Mouse (Mus musculus): Measurements from ENCODE around the gene Cyp4a31. TPM values are rescaled to one million over a fixed set of nuclear protein-coding genes. Genes with fewer than 3 reads are reported as not detected.
"Not testable (repeated sequence)": the region's sequence is repeated elsewhere in the genome, so short reads cannot be mapped to it uniquely, and the experiment has no call there.

Cyp4a31 gene
- polyA plus RNA-seq (2015; fragmentation: Nextera tagmentation; extraction: Ambion mirVana), result not detected in 2 replicates

DNA sequence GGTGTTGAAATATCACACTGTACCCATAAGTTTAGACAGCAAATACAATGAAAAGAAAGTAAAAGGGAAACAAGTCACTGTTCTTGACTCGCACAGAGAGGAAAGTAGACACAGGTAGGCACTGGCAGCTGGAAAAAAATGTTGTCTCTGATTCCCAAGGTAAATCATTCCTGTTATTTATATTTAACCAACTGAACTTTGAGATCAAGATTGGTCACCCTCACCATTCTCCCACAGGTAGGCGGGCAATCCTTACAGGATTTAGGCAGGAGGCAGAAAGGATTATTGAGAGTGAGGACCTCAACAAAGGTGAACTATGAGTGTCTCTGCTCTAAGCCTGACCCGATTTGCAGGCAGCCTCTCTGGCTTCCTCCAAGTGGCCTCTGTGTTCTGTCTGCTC lies at the start of gene Cyp4a31:
Gene Cyp4a31, plus strand, starts transcription at position 249 of the 400 bp plus-strand sequence.
- Histone ChIP-seq H3K4me3 (no peak within 1 kb of the TSS), H3K36me3 (no peaks in the 10 kb centered on the region), H3K4me1 (no peaks in the 10 kb centered on the region), H3K27me3 (no peaks in the 10 kb centered on the region), H3K9ac (no peak within 1 kb of the TSS), H3K4me2 (no peak within 1 kb of the TSS), H3K9me3 (no peaks in the 10 kb centered on the region), H3K27ac (no peak within 1 kb of the TSS)
- no peak for ATAC-seq (ENCODE audit: insufficient number of reproducible peaks, insufficient read depth, low FRiP score, low TSS enrichment, low read depth)
- WGBS, result 79% methylated on average over 3 of the region's 3 CpGs

GRCm38 (mm10) chr4:115513964-115514363 lies 49.5 kb upstream of the Cyp4a31 start:
- not testable (repeated sequence) for H3K27me3 ChIP-seq; H3K36me3 ChIP-seq; H3K27ac ChIP-seq; H3K4me3 ChIP-seq; H3K9me3 ChIP-seq; H3K4me2 ChIP-seq; H3K9ac ChIP-seq; ATAC-seq (ENCODE audit: insufficient number of reproducible peaks, insufficient read depth, low FRiP score, low TSS enrichment, low read depth); H3K4me1 ChIP-seq

DNA sequence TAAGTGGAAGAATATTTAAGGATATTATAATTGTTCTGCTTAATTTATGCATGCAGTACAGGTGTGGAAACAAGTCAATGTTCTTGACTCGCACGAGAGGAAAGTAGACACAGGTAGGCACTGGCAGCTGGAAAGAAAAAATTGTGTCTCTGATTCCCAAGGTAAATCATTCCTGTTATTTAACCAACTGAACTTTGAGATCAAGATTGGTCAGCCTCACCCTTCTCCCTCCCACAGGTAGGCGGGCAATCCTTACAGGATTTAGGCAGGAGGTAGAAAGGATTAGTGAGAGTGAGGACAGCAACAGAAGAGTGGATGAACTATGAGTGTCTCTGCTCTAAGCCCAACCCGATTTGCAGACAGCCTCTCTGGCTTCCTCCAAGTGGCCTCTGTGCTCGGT lies 45.4 kb upstream of the Cyp4a31 start, which contains the start of gene Cyp4a10:
Gene Cyp4a10, plus strand, starts transcription at position 265 of the 400 bp plus-strand sequence.
- not testable (repeated sequence) for H3K9me3 ChIP-seq; H3K27ac ChIP-seq; H3K27me3 ChIP-seq; H3K4me2 ChIP-seq; H3K9ac ChIP-seq; H3K4me3 ChIP-seq; H3K4me1 ChIP-seq; H3K36me3 ChIP-seq; ATAC-seq (ENCODE audit: insufficient number of reproducible peaks, insufficient read depth, low FRiP score, low TSS enrichment, low read depth)
- 84% methylated on average over 5 of the region's 5 CpGs for WGBS

DNA sequence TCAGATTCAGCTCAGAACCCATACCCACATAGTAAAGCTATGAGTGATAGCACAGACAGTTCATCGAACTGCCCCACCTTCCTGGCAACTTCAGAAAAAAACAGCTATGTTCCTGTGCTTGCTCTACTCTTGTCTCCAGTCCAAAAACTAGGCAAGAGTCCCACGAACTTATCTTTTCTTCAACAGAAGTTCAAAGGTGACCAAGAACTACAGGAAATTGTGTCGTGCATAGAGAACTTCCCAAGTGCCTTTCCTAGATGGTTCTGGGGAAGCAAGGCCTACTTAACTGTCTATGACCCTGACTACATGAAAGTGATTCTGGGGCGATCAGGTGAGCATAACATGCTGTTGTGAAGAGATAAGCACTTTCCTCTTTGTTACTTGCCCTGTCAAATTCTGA lies 44.0 kb upstream of the Cyp4a31 start:
- 72% methylated on average over 4 of the region's 4 CpGs for WGBS
- Histone ChIP-seq H3K9me3 (no peaks in the 10 kb centered on the region), H3K27me3 (no peaks in the 10 kb centered on the region), H3K4me2 (no peak overlapping the region), H3K27ac (no peak overlapping the region), H3K4me1 (no peaks in the 10 kb centered on the region), H3K9ac (no peak overlapping the region), H3K36me3 (no peaks in the 10 kb centered on the region), H3K4me3 (no peak overlapping the region)
- ATAC-seq (ENCODE audit: insufficient number of reproducible peaks, insufficient read depth, low FRiP score, low TSS enrichment, low read depth), result no peak

DNA sequence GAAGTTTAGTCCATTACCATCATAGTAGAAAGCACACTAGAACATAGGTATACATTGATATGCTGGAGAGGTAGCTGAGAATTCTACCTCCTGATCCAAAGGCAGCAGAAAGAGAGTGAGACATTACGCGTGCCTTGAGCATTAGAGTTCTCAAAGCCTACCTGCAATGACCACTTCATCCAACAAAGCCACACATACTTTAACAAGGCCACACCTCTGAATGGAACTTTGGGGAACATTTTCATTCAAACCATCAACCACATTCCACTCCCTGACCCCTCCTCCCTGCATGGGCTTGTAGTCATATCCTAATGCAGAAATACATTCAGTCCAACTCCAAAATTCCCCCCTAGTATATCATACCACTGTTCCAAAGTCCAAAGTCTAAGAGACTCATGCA lies 41.7 kb upstream of the Cyp4a31 start:
- no peak overlapping the region for H3K9ac ChIP-seq
- no peaks in the 10 kb centered on the region for H3K9me3 ChIP-seq
- no peaks in the 10 kb centered on the region for H3K36me3 ChIP-seq
- 91% methylated on average over 2 of the region's 2 CpGs for WGBS
- no peaks in the 10 kb centered on the region for H3K27me3 ChIP-seq
- H3K4me1 ChIP-seq, result no peaks in the 10 kb centered on the region
- H3K4me3 ChIP-seq, result no peak overlapping the region
- no peak for ATAC-seq (ENCODE audit: insufficient number of reproducible peaks, insufficient read depth, low FRiP score, low TSS enrichment, low read depth)
- H3K4me2 ChIP-seq, result no peak overlapping the region
- no peak overlapping the region for H3K27ac ChIP-seq

DNA sequence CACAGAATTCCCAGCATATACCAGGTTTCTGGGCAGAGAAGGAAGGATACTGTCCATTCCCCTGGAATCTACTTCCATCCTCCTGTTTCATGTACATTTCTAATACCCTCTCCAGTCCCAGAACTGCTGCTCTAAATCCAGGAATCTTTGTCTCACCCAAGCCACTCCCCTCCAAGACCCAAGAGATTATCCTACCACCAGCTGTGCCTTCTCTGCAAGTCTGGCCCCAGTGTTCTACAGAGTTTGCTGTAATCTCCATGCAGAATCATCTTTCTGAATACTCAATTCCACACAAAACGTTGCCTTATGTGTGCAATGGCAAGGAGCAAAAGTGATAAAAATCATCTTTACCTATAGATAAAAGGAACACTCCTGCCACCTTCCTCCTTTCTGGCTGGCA lies 18.3 kb upstream of the Cyp4a31 start:
- H3K4me3 ChIP-seq, result no peak overlapping the region
- no peak overlapping the region for H3K4me2 ChIP-seq
- no peak for ATAC-seq (ENCODE audit: insufficient number of reproducible peaks, insufficient read depth, low FRiP score, low TSS enrichment, low read depth)
- H3K27me3 ChIP-seq, result no peaks in the 10 kb centered on the region
- no peaks in the 10 kb centered on the region for H3K9me3 ChIP-seq
- WGBS, result 32% methylated on average over 1 of the region's 1 CpGs
- H3K9ac ChIP-seq, result no peak overlapping the region
- no peaks in the 10 kb centered on the region for H3K36me3 ChIP-seq
- H3K4me1 ChIP-seq, result no peaks in the 10 kb centered on the region
- H3K27ac ChIP-seq, result no peak overlapping the region

DNA sequence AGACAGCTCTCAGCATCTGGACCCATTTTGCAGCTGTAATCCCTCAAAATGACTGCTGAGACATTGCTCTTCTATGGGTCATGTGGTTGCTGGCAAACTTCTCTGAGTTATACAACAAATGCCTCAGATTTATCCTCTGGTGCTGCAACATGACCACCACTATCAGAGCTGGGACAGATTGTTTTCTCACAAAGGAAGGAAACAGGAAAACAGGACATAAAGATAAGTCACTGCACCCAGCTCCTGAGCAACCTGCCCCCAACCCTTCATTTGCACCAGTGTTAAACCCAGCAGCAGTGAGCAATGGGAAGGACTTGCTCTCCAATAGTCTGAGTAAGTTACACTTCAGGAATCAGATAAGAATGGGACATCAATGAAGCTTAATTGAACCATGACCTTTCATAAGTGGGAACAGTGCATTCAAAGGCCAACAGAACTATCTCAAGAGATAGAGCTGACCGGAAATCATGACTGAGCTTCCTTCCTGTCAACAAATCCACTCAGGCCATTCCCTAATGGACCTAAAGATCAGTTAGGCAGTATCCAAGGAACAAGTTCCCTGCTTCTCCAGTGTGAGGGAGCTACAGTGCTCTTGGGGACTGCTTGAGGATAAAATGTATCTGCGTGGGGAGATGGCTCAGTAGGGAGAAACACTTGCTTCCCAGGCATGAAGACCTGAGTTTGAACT lies 17.2 kb upstream of the Cyp4a31 start:
- H3K4me1 ChIP-seq, result no peaks in the 10 kb centered on the region
- 79% methylated on average over 2 of the region's 2 CpGs for WGBS
- H3K9me3 ChIP-seq, result no peaks in the 10 kb centered on the region
- no peaks in the 10 kb centered on the region for H3K36me3 ChIP-seq
- H3K4me3 ChIP-seq, result no peak overlapping the region
- ATAC-seq (ENCODE audit: insufficient number of reproducible peaks, insufficient read depth, low FRiP score, low TSS enrichment, low read depth), result no peak
- no peak overlapping the region for H3K4me2 ChIP-seq
- no peaks in the 10 kb centered on the region for H3K27me3 ChIP-seq
- no peak overlapping the region for H3K27ac ChIP-seq
- H3K9ac ChIP-seq, result no peak overlapping the region

GRCm38 (mm10) chr4:115552726-115553125 lies 10.7 kb upstream of the Cyp4a31 start:
- WGBS, result 85% methylated on average over 3 of the region's 3 CpGs
- no peak for ATAC-seq (ENCODE audit: insufficient number of reproducible peaks, insufficient read depth, low FRiP score, low TSS enrichment, low read depth)

DNA sequence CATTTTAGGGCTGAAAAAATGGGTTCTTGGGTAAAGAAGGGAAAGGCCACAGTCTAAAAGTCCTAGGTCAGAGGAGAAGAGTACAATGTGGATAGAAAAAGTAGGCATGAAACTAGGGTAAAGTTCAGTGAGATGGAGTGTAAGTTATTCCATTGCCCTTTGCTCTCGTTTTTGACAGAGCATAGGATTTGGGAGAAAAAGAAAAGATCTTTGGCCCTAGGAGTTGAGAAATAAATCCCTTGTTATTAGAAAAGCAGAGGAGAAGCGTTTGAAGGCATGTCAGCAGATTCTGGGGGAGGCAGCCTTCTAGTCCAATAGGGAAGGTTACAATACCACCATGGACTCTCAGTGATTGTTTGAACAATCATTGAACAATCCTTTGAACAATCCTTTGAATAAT lies 7.9 kb upstream of the Cyp4a31 start:
- Histone ChIP-seq H3K27ac (no peak overlapping the region), H3K36me3 (no peaks in the 10 kb centered on the region), H3K4me3 (no peak overlapping the region), H3K9me3 (no peaks in the 10 kb centered on the region), H3K27me3 (no peaks in the 10 kb centered on the region), H3K4me2 (no peak overlapping the region), H3K4me1 (no peaks in the 10 kb centered on the region), H3K9ac (no peak overlapping the region)
- 68% methylated on average over 2 of the region's 2 CpGs for WGBS
- ATAC-seq (ENCODE audit: insufficient number of reproducible peaks, insufficient read depth, low FRiP score, low TSS enrichment, low read depth), result no peak

More at GRCm38 (mm10) chr4:115552726-115553125, 10.7 kb upstream of the Cyp4a31 start:
- H3K4me1 ChIP-seq, result no peaks in the 10 kb centered on the region
- no peak overlapping the region for H3K4me3 ChIP-seq
- H3K36me3 ChIP-seq, result no peaks in the 10 kb centered on the region
- H3K9me3 ChIP-seq, result no peaks in the 10 kb centered on the region
- H3K4me2 ChIP-seq, result no peak overlapping the region
- no peak overlapping the region for H3K27ac ChIP-seq
- no peak overlapping the region for H3K9ac ChIP-seq
- no peaks in the 10 kb centered on the region for H3K27me3 ChIP-seq

- Histone ChIP-seq H3K9ac (no peak overlapping the region), H3K27me3 (no peaks in the 10 kb centered on the region), H3K4me3 (no peak overlapping the region), H3K36me3 (no peaks in the 10 kb centered on the region), H3K4me2 (no peak overlapping the region), H3K9me3 (no peaks in the 10 kb centered on the region), H3K4me1 (no peaks in the 10 kb centered on the region), H3K27ac (no peak overlapping the region)
- 63% methylated on average over 4 of the region's 4 CpGs for WGBS
- ATAC-seq (ENCODE audit: insufficient number of reproducible peaks, insufficient read depth, low FRiP score, low TSS enrichment, low read depth), result no peak
Measured at GRCm38 (mm10) chr4:115557861-115558561, 5.4 kb upstream of the Cyp4a31 start.

DNA sequence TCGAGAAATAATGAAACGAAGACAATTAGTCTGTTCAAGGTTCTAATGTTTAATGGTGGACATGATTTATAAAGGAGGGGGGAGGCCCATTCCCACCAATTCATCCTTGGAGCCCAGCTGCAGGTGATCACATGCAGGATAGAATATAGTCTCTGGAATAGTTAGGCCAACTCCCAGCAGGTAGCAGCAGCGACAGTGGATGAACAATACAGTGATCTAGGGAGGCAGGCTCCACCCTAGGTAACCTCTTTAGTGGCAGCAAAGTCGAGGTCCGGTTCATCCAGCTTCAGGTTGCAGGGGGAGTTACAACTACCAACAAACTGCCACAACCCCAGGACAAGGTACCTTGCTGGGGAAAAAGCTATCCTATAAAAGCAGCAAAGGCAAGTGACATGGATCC lies 2.2 kb upstream of the Cyp4a31 start:
- ATAC-seq (ENCODE audit: insufficient number of reproducible peaks, insufficient read depth, low FRiP score, low TSS enrichment, low read depth); H3K4me1 ChIP-seq; H3K9me3 ChIP-seq; H3K9ac ChIP-seq; H3K27ac ChIP-seq; H3K27me3 ChIP-seq; H3K4me2 ChIP-seq; H3K36me3 ChIP-seq; H3K4me3 ChIP-seq: not testable (repeated sequence)
- WGBS, result 60% methylated on average over 5 of the region's 5 CpGs

DNA sequence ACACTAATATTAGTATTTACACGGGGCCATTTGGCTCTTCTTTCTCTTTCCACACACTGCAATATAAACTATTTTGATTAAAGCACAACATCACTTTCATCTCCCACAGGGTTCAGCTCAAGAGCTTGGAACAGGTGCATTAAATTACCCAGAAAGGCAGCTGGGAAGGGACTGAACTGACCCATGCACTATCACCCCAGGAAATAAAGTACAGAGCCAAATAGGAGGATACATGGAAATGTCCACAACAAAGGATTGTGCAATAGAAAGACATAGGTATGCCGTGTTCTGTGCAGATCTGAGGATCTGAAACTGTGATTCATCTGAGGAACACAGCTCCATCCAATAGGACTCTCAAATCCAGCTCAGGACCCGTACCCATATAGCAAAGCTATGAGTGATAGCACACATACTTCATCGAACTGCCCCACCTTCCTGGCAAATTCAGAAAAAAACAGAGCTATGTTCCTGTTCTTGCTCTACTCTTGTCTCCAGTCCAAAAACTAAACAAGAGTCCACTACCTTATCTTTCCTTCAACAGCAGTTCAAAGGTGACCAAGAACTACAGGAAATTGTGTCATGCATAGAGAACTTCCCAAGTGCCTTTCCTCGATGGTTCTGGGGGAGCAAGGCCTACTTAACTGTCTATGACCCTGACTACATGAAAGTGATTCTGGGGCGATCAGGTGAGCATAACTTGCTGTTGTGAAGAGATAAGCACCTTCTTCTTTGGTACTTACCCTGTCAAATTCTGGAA lies 1.2 kb downstream of the Cyp4a31 start:
- H3K27ac ChIP-seq; ATAC-seq (ENCODE audit: insufficient number of reproducible peaks, insufficient read depth, low FRiP score, low TSS enrichment, low read depth); H3K4me1 ChIP-seq; H3K4me2 ChIP-seq; H3K36me3 ChIP-seq; H3K4me3 ChIP-seq; H3K9me3 ChIP-seq; H3K27me3 ChIP-seq; H3K9ac ChIP-seq: not testable (repeated sequence)
- 77% methylated on average over 6 of the region's 6 CpGs for WGBS

All from embryonic facial prominence, embryonic 13.5 days (tissue).